Mouse (Mus musculus): ENCODE results near the gene Ccs.
"Not testable (repeated sequence)": the region's sequence is repeated elsewhere in the genome, so short reads cannot be mapped to it uniquely, and the experiment has no call there.

Ccs gene

GRCm38 (mm10) chr19:4838526-4839140 is 499 bp downstream of the Ccs start:
- ATAC-seq (ENCODE audit: insufficient number of reproducible peaks, low FRiP score, low TSS enrichment), result no peak

- no peak for ATAC-seq (ENCODE audit: insufficient number of reproducible peaks, low FRiP score, low TSS enrichment)
These were observed 2.1 kb downstream of the Ccs start for GRCm38 (mm10) chr19:4837049-4837448.

GRCm38 (mm10) chr19:4836096-4836495 is 3.0 kb downstream of the Ccs start:
- no peak for ATAC-seq (ENCODE audit: insufficient number of reproducible peaks, low FRiP score, low TSS enrichment)

GRCm38 (mm10) chr19:4833977-4834376 is 5.2 kb downstream of the Ccs start:
- no peak for ATAC-seq (ENCODE audit: insufficient number of reproducible peaks, low FRiP score, low TSS enrichment)

- no peak for ATAC-seq (ENCODE audit: insufficient number of reproducible peaks, low FRiP score, low TSS enrichment)
These were observed 10.0 kb downstream of the Ccs start for GRCm38 (mm10) chr19:4829156-4829555.

- ATAC-seq (ENCODE audit: insufficient number of reproducible peaks, low FRiP score, low TSS enrichment), result no peak
These were observed 10.6 kb downstream of the Ccs start for GRCm38 (mm10) chr19:4828444-4829114.

GRCm38 (mm10) chr19:4820678-4821303 is 18.3 kb downstream of the Ccs start:
- no peak for ATAC-seq (ENCODE audit: insufficient number of reproducible peaks, low FRiP score, low TSS enrichment)

GRCm38 (mm10) chr19:4817182-4817835 is 21.8 kb downstream of the Ccs start:
- no peak for ATAC-seq (ENCODE audit: insufficient number of reproducible peaks, low FRiP score, low TSS enrichment)

GRCm38 (mm10) chr19:4813015-4813414 is 26.1 kb downstream of the Ccs start:
- ATAC-seq (ENCODE audit: insufficient number of reproducible peaks, low FRiP score, low TSS enrichment), result no peak

GRCm38 (mm10) chr19:4812334-4812949 is 26.7 kb downstream of the Ccs start:
- ATAC-seq (ENCODE audit: insufficient number of reproducible peaks, low FRiP score, low TSS enrichment), result not testable (repeated sequence)

- ATAC-seq (ENCODE audit: insufficient number of reproducible peaks, low FRiP score, low TSS enrichment), result 0 out of 2 replicates have a peak, but pooled peaks have one; percentile 18
These were observed 27.3 kb downstream of the Ccs start for GRCm38 (mm10) chr19:4811909-4812242.

- peak; percentile 98 for ATAC-seq (ENCODE audit: insufficient number of reproducible peaks, low FRiP score, low TSS enrichment)
These were observed 27.8 kb downstream of the Ccs start, which contains the start of the genes Gm21992 and Rbm14 for GRCm38 (mm10) chr19:4811063-4811908. Gene Gm21992 (minus strand): TSS chr19:4811612. Gene Rbm14 (minus strand): TSS chr19:4811634.

- ATAC-seq (ENCODE audit: insufficient number of reproducible peaks, low FRiP score, low TSS enrichment), result no peak; the same call in 1 of the 2 replicates
These were observed 28.4 kb downstream of the Ccs start for GRCm38 (mm10) chr19:4810746-4811062.

GRCm38 (mm10) chr19:4810309-4810708 is 28.8 kb downstream of the Ccs start:
- no peak for ATAC-seq (ENCODE audit: insufficient number of reproducible peaks, low FRiP score, low TSS enrichment)

- ATAC-seq (ENCODE audit: insufficient number of reproducible peaks, low FRiP score, low TSS enrichment), result no peak
These were observed 35.8 kb downstream of the Ccs start for GRCm38 (mm10) chr19:4803283-4803682.

GRCm38 (mm10) chr19:4802691-4803091 is 36.4 kb downstream of the Ccs start:
- peak; percentile 31; the same call in 1 of the 2 replicates for ATAC-seq (ENCODE audit: insufficient number of reproducible peaks, low FRiP score, low TSS enrichment)

- ATAC-seq (ENCODE audit: insufficient number of reproducible peaks, low FRiP score, low TSS enrichment), result no peak
These were observed 40.0 kb downstream of the Ccs start for GRCm38 (mm10) chr19:4799083-4799482.

- no peak for ATAC-seq (ENCODE audit: insufficient number of reproducible peaks, low FRiP score, low TSS enrichment)
These were observed 41.3 kb downstream of the Ccs start for GRCm38 (mm10) chr19:4797846-4798245.

- ATAC-seq (ENCODE audit: insufficient number of reproducible peaks, low FRiP score, low TSS enrichment), result no peak
These were observed 43.2 kb downstream of the Ccs start for GRCm38 (mm10) chr19:4795929-4796328.
